Mouse (Mus musculus): ENCODE data around the gene St6galnac3. TPM values are rescaled to one million over a fixed set of nuclear protein-coding genes. Genes with fewer than 3 reads are reported as not detected.
A peak's percentile ranks its signal among the peaks of the same experiment; 100 is the strongest.
"Not testable (repeated sequence)": the region's sequence is repeated elsewhere in the genome, so short reads cannot be mapped to it uniquely, and the experiment has no call there.

St6galnac3 gene
- 10 to 100 TPM; 11.8 to 20.8 TPM for total RNA-seq (2021)
- long read RNA-seq, experiment 1, partial matches to known transcripts: 0 of 1 reads
- long read RNA-seq, experiment 1, other reads (novel, unspliced or antisense): 1 of 1 reads
- long read RNA-seq, experiment 2, partial matches to known transcripts: 0 of 2 reads
- long read RNA-seq, experiment 2, other reads (novel, unspliced or antisense): 2 of 2 reads

- peak; percentile 90 to 95 for DNase-seq
Observed at GRCm38 (mm10) chr3:153724701-153725668, at the start of gene St6galnac3. TSS of gene St6galnac3 (minus strand) at chr3:153725174.

- no peak for DNase-seq
Observed at GRCm38 (mm10) chr3:153774568-153774967, 49.6 kb upstream of the St6galnac3 start.

- no peak for DNase-seq
Observed at GRCm38 (mm10) chr3:153771479-153771878, 46.5 kb upstream of the St6galnac3 start.

- DNase-seq: peak; percentile 52 to 60
Observed at GRCm38 (mm10) chr3:153770573-153770972, 45.6 kb upstream of the St6galnac3 start.

GRCm38 (mm10) chr3:153769220-153769619 is 44.2 kb upstream of the St6galnac3 start:
- no peak for DNase-seq

GRCm38 (mm10) chr3:153765171-153765570 is 40.2 kb upstream of the St6galnac3 start:
- DNase-seq: no peak

- DNase-seq: no peak
Observed at GRCm38 (mm10) chr3:153764760-153765159, 39.8 kb upstream of the St6galnac3 start.

- DNase-seq: no peak
Observed at GRCm38 (mm10) chr3:153761171-153761570, 36.2 kb upstream of the St6galnac3 start.

- no peak for DNase-seq
Observed at GRCm38 (mm10) chr3:153759269-153759668, 34.3 kb upstream of the St6galnac3 start.

- no peak for DNase-seq
Observed at GRCm38 (mm10) chr3:153756500-153756996, 31.6 kb upstream of the St6galnac3 start.

GRCm38 (mm10) chr3:153755785-153756326 is 30.9 kb upstream of the St6galnac3 start:
- DNase-seq: not testable (repeated sequence)

GRCm38 (mm10) chr3:153751435-153751834 is 26.5 kb upstream of the St6galnac3 start:
- no peak for DNase-seq

- no peak for DNase-seq
Observed at GRCm38 (mm10) chr3:153749359-153749758, 24.4 kb upstream of the St6galnac3 start.

- no peak for DNase-seq
Observed at GRCm38 (mm10) chr3:153748293-153748692, 23.3 kb upstream of the St6galnac3 start.

GRCm38 (mm10) chr3:153745099-153745498 is 20.1 kb upstream of the St6galnac3 start:
- no peak for DNase-seq

- DNase-seq: no peak
Observed at GRCm38 (mm10) chr3:153744447-153744846, 19.5 kb upstream of the St6galnac3 start.

- DNase-seq: no peak
Observed at GRCm38 (mm10) chr3:153741800-153742199, 16.8 kb upstream of the St6galnac3 start.

GRCm38 (mm10) chr3:153739351-153739750 is 14.4 kb upstream of the St6galnac3 start:
- DNase-seq: no peak

GRCm38 (mm10) chr3:153738421-153738820 is 13.4 kb upstream of the St6galnac3 start:
- no peak for DNase-seq

GRCm38 (mm10) chr3:153736756-153737280 is 11.8 kb upstream of the St6galnac3 start:
- no peak for DNase-seq

- DNase-seq: no peak
Observed at GRCm38 (mm10) chr3:153735796-153736549, 11.0 kb upstream of the St6galnac3 start.

- DNase-seq: no peak
Observed at GRCm38 (mm10) chr3:153734741-153735140, 9.8 kb upstream of the St6galnac3 start.

Data from adrenal gland, postnatal 36 days (tissue).